Mouse (Mus musculus): ENCODE measurements around the gene Gpr153. TPM values are rescaled to one million over a fixed set of nuclear protein-coding genes. Genes with fewer than 3 reads are reported as not detected.

Gpr153 gene
- polyA plus RNA-seq, 2 experiments: 33.0 to 56.5 TPM

- ATAC-seq (ENCODE audit: low FRiP score, low read depth) (no peak), DNase-seq (ENCODE audit: low spot score) (no peak)
- Histone ChIP-seq H3K36me3 (ENCODE audit: control insufficient read depth, insufficient read depth, low read length) (no peaks in the 10 kb centered on the region), H3K4me2 (replicated peaks; ENCODE audit: low read depth, low read length, severe bottlenecking) (no peak overlapping the region), H3K27me3 (ENCODE audit: control insufficient read depth, insufficient read depth, low read length) (no peaks in the 10 kb centered on the region), H3K9ac (ENCODE audit: low read depth, low read length, severe bottlenecking) (no peak overlapping the region), H3K9me3 (ENCODE audit: control insufficient read depth, low read length) (no peaks in the 10 kb centered on the region), H3K4me1 (ENCODE audit: control insufficient read depth, insufficient read depth, low read length) (no peaks in the 10 kb centered on the region), H3K27ac (replicated peaks; ENCODE audit: low read depth, low read length) (no peak overlapping the region), H3K4me3 (replicated peaks; ENCODE audit: low read length) (no peak overlapping the region)
- 88% methylated on average over 4 of the region's 4 CpGs for WGBS
- no peak for TF ChIP-seq POLR2A (IDR thresholded peaks at IDR 0.05; ENCODE audit: borderline replicate concordance, extremely low read depth, insufficient read depth, insufficient read length)
These were observed 41.6 kb upstream of the Gpr153 start for GRCm38 (mm10) chr4:152232411-152232903.

DNA sequence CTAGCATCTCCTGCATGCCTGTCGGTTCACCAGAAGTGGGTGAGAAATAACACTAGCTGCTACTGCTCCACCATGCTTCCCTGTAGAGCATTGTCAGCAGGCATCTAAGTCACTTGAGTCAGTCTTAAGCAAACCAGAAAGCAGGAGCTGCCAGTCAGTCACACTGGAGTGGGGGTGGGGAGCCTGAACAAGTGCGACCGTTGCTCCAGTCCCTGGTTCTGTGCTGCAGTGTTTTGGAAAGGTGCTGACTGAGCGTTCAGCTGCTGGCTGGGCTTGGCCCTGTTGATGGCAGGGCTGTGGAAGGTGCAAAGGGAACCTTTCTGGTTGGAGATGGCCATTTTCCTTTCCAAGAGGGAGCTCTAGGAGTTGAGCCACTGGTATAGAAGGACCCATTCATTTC, 34.1 kb upstream of the Gpr153 start:
- H3K9ac ChIP-seq (ENCODE audit: low read depth, low read length, severe bottlenecking): no peak overlapping the region
- DNase-seq (ENCODE audit: low spot score) (no peak), ATAC-seq (ENCODE audit: low FRiP score, low read depth) (no peak)
- H3K27ac ChIP-seq (replicated peaks; ENCODE audit: low read depth, low read length): no peak overlapping the region
- H3K27me3 ChIP-seq (ENCODE audit: control insufficient read depth, insufficient read depth, low read length): no peaks in the 10 kb centered on the region
- 70% methylated on average over 4 of the region's 4 CpGs for WGBS
- TF ChIP-seq POLR2A (IDR thresholded peaks at IDR 0.05; ENCODE audit: borderline replicate concordance, extremely low read depth, insufficient read depth, insufficient read length): no peak
- no peaks in the 10 kb centered on the region for H3K36me3 ChIP-seq (ENCODE audit: control insufficient read depth, insufficient read depth, low read length)
- H3K4me3 ChIP-seq (replicated peaks; ENCODE audit: low read length): no peak overlapping the region
- no peaks in the 10 kb centered on the region for H3K9me3 ChIP-seq (ENCODE audit: control insufficient read depth, low read length)
- no peaks in the 10 kb centered on the region for H3K4me1 ChIP-seq (ENCODE audit: control insufficient read depth, insufficient read depth, low read length)
- H3K4me2 ChIP-seq (replicated peaks; ENCODE audit: low read depth, low read length, severe bottlenecking): no peak overlapping the region

GRCm38 (mm10) chr4:152243241-152243891, 30.7 kb upstream of the Gpr153 start:
- Histone ChIP-seq H3K27ac (replicated peaks; ENCODE audit: low read depth, low read length) (no peak overlapping the region), H3K4me1 (ENCODE audit: control insufficient read depth, insufficient read depth, low read length) (no peaks in the 10 kb centered on the region; the same call in 1 of the 2 replicates), H3K9me3 (ENCODE audit: control insufficient read depth, low read length) (no peaks in the 10 kb centered on the region), H3K4me2 (replicated peaks; ENCODE audit: low read depth, low read length, severe bottlenecking) (no peak overlapping the region), H3K9ac (ENCODE audit: low read depth, low read length, severe bottlenecking) (no peak overlapping the region), H3K36me3 (ENCODE audit: control insufficient read depth, insufficient read depth, low read length) (no peaks in the 10 kb centered on the region), H3K27me3 (ENCODE audit: control insufficient read depth, insufficient read depth, low read length) (no peaks in the 10 kb centered on the region), H3K4me3 (replicated peaks; ENCODE audit: low read length) (no peak overlapping the region)
- TF ChIP-seq POLR2A (IDR thresholded peaks at IDR 0.05; ENCODE audit: borderline replicate concordance, extremely low read depth, insufficient read depth, insufficient read length): no peak
- ATAC-seq (ENCODE audit: low FRiP score, low read depth): no peak
- DNase-seq (ENCODE audit: low spot score): no peak
- WGBS: 81% methylated on average over 9 of the region's 9 CpGs

DNA sequence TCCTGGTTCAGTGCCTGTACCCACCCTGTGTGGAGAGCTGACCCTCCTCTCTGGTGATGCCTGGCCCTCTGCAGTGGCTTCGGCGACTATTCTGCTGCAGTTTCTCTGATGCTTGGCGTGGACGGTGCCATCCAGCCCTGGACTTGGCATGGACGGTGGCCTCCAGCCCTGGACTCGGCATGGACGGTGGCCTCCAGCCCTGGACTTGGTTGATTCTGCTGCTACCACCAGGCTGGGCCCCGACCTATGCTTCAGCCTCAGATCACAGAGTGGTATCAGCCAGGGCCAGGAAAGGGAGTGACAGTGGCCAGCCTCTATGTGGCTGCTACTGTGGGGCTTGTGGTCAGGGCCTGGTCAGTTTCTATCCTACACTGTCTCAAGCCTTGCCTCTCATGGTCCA, 30.1 kb upstream of the Gpr153 start:
- 88% methylated on average over 8 of the region's 8 CpGs for WGBS
- Histone ChIP-seq H3K4me3 (replicated peaks; ENCODE audit: low read length) (no peak overlapping the region), H3K36me3 (ENCODE audit: control insufficient read depth, insufficient read depth, low read length) (no peaks in the 10 kb centered on the region), H3K27me3 (ENCODE audit: control insufficient read depth, insufficient read depth, low read length) (no peaks in the 10 kb centered on the region), H3K4me1 (ENCODE audit: control insufficient read depth, insufficient read depth, low read length) (no peaks in the 10 kb centered on the region; the same call in 1 of the 2 replicates), H3K27ac (replicated peaks; ENCODE audit: low read depth, low read length) (no peak overlapping the region), H3K9ac (ENCODE audit: low read depth, low read length, severe bottlenecking) (no peak overlapping the region), H3K9me3 (ENCODE audit: control insufficient read depth, low read length) (no peaks in the 10 kb centered on the region), H3K4me2 (replicated peaks; ENCODE audit: low read depth, low read length, severe bottlenecking) (no peak overlapping the region)
- ATAC-seq (ENCODE audit: low FRiP score, low read depth): no peak
- no peak for TF ChIP-seq POLR2A (IDR thresholded peaks at IDR 0.05; ENCODE audit: borderline replicate concordance, extremely low read depth, insufficient read depth, insufficient read length)
- no peak for DNase-seq (ENCODE audit: low spot score)

DNA sequence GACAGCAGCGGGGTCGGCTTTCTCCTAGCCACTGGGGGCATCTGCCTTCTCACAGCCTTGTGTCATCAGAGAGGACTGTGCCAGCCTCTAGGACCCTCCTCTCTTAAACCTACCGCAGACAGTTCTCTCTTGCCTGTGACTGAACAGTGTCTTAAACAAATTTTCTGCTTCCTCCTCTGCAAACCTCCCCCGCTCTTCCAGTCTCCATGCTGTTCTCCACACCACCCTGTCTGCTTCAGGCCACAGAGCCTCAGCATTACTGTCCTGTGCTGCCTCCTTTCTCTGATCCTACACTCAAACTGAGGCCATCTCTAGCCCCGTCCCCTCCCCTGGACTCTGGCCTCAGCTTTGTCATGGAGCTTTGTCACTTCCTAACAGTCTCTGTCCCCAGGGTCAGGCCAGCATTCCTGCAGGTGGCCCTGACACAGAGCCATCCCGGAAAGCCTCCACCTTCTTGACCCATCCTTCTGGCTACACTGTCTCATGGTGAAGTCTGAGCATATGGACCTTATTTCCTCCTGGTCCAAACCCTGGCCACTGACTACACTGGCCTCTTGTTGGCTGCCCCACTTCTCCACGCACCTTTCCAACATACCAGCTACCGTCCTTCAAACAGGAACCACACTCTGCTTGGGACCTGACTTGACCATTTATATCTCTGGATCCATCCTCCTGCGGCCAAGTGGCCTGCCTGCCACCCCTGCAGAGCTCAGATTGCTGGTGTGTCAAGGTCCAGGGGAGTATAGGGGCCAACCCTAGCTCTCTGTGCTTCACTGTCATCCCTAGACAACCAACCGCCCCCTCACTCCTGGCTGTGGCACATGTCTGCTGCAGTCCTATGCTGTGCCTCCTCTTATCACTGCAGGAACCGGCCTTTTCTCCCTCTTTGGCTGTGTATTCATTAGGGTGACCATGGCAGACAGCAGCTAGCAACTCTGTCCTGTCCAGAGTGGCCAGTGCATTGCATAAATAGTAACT, 29.2 kb upstream of the Gpr153 start:
- no peaks in the 10 kb centered on the region; the same call in 1 of the 2 replicates for H3K4me1 ChIP-seq (ENCODE audit: control insufficient read depth, insufficient read depth, low read length)
- no peak overlapping the region for H3K27ac ChIP-seq (replicated peaks; ENCODE audit: low read depth, low read length)
- H3K4me3 ChIP-seq (replicated peaks; ENCODE audit: low read length): no peak overlapping the region
- no peaks in the 10 kb centered on the region for H3K27me3 ChIP-seq (ENCODE audit: control insufficient read depth, insufficient read depth, low read length)
- WGBS: 83% methylated on average over 11 of the region's 11 CpGs
- H3K9me3 ChIP-seq (ENCODE audit: control insufficient read depth, low read length): no peaks in the 10 kb centered on the region
- TF ChIP-seq POLR2A (IDR thresholded peaks at IDR 0.05; ENCODE audit: borderline replicate concordance, extremely low read depth, insufficient read depth, insufficient read length): no peak
- DNase-seq (ENCODE audit: low spot score): no peak
- H3K36me3 ChIP-seq (ENCODE audit: control insufficient read depth, insufficient read depth, low read length): no peaks in the 10 kb centered on the region
- ATAC-seq (ENCODE audit: low FRiP score, low read depth): no peak
- no peak overlapping the region for H3K9ac ChIP-seq (ENCODE audit: low read depth, low read length, severe bottlenecking)
- no peak overlapping the region for H3K4me2 ChIP-seq (replicated peaks; ENCODE audit: low read depth, low read length, severe bottlenecking)
